Mouse (Mus musculus) erythroblast, embryonic 14.5 days (primary cell): ENCODE measurements around the gene Fbxl18. TPM values are rescaled to one million over a fixed set of nuclear protein-coding genes. Genes with fewer than 3 reads are reported as not detected.

Source experiments
- H3K27me3 ChIP-seq: 2 replicates; pipeline ENCODE4 v1.6.1; 2012; ENCODE audit warnings: inconsistent platforms; ENCODE audit not compliant: control insufficient read depth
- H3K36me3 ChIP-seq: 2 replicates; pipeline ENCODE4 v1.6.1; 2012; ENCODE audit warnings: mild to moderate bottlenecking, inconsistent platforms; ENCODE audit not compliant: control insufficient read depth
- H3K4me1 ChIP-seq: 2 replicates; pipeline ENCODE4 v1.6.1; 2012; ENCODE audit warnings: inconsistent platforms; ENCODE audit not compliant: control insufficient read depth
- H3K4me3 ChIP-seq: replicated peaks from 2 replicates; pipeline ENCODE3; 2012; ENCODE audit warnings: moderate library complexity, mild to moderate bottlenecking, inconsistent platforms
- H3K9me3 ChIP-seq: 2 replicates; pipeline ENCODE4 v1.6.1; 2012; ENCODE audit warnings: low read length, inconsistent platforms, mixed read lengths; ENCODE audit not compliant: control insufficient read depth
- GATA1 ChIP-seq: IDR thresholded peaks from 2 replicates; pipeline ENCODE4 v1.6.1; 2012; ENCODE audit warnings: low read length, inconsistent platforms, mixed read lengths
- TAL1 ChIP-seq: IDR thresholded peaks from 3 replicates; pipeline ENCODE4 v1.6.1; 2012; ENCODE audit warnings: low read length, inconsistent platforms, mixed read lengths
- polyA plus RNA-seq: library from polyadenylated mRNA; stranded (reverse); fragments of >175 nt; gene quantifications from 2 replicates; pipeline ENCODE4 v1.2.3, GENCODE M21; 2012

Gene Fbxl18
- polyA plus RNA-seq, 1 experiment: 0.34 TPM

DNA sequence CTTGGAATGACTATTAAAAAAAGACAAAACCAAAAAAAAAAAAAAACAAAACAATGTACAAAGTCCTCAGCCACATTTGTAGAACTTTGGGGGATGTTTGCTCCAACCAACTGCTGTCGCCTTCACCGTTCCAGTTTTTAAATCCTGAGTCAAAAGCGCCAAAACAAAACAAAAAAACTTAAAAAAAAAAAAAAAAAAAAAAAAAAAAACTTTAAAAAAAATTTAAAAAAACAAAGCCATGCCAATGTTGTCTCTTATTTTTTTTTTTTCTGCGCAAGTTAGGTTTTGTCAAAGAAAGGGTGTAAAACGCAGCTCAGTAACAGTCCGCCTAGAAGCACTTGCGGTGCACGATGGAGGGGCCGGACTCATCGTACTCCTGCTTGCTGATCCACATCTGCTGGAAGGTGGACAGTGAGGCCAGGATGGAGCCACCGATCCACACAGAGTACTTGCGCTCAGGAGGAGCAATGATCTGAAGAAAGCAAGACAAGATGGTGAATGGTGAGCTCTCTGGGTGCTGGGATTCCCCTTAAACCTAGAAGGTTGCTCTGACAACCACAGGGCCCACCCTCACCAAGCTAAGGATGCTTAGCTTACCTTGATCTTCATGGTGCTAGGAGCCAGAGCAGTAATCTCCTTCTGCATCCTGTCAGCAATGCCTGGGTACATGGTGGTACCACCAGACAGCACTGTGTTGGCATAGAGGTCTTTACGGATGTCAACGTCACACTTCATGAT is 8.4 kb upstream of the Fbxl18 start:
- Histone ChIP-seq H3K36me3 (peaks cover 71% of the 10 kb centered on the region), H3K27me3 (no peaks in the 10 kb centered on the region; the same call in 1 of the 2 replicates), H3K9me3 (no peaks in the 10 kb centered on the region; the same call in 1 of the 2 replicates), H3K4me1 (peaks cover 56% of the 10 kb centered on the region), H3K4me3 (peak overlapping the region; percentile 9)
- TF ChIP-seq GATA1 (no peak), TAL1 (no peak)

DNA sequence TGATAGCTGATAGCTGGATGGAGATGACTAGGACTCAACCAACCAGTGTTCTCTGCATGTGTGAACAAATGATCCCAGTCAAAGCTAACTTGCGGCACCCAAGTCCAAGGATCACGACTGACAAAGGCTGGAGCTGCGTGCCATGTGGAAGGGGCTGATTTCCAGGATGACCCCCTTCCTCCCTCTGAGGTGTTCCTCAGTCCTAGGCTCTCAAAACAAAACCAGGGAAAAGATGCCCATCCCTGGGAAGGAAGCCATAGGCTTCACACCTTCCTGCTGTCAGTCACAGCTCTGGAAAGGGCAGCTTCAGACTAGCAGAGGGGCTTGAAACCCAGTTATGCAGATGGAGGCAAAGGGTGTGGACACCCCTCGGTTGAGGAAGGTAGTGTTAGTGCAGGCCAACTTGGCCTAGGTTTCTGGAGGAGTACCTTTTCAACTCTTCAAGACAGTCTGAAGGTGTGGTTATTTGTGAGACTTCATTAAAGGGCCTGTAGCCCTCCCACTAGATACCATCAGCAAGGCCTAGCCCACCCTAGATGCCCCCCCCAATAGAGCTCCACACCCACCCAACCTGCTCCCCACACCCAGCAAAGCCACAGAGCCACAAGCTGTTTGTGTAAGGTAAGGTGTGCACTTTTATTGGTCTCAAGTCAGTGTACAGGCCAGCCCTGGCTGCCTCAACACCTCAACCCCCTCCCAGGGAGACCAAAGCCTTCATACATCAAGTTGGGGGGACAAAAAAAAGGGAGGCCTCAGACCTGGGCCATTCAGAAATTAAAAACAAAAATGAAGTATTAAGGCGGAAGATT is 7.5 kb upstream of the Fbxl18 start:
- Histone ChIP-seq H3K4me3 (no peak overlapping the region), H3K36me3 (peaks cover 80% of the 10 kb centered on the region)

DNA sequence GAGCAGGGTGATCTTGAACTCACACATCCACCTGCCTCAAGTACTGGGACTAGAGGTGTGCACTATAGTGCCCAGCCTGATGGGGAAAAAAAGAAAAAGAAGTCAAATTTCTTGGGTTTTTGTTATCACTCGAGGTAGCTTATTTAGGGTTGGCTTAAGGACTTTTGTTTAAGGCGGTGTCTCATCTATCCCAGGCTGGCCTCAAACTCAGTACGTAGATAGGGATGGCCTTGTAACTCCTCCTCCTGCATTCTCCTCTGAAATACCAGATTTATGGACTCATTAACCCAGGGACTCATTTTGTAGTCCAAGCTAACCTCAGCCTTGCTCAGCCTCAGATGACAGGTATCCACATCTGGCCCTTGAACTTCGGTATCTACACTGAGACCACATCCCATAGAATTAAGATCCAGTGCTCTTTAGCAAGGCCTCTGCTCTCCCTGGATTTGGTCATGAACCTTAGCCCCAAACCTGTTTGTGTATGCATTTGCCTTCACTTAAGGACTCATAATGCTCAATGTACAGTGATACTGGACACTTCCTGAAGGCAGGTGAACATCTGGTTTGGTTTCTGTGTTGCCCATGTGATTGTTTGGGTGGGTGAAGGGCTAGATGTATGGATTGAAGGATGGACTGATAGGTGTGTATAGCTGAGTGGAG is 6.8 kb upstream of the Fbxl18 start:
- H3K4me1 ChIP-seq: peaks cover 48% of the 10 kb centered on the region
- no peaks in the 10 kb centered on the region; the same call in 1 of the 2 replicates for H3K9me3 ChIP-seq
- TF ChIP-seq GATA1: no peak
- peaks cover 84% of the 10 kb centered on the region for H3K36me3 ChIP-seq
- H3K4me3 ChIP-seq: no peak overlapping the region
- no peaks in the 10 kb centered on the region; the same call in 1 of the 2 replicates for H3K27me3 ChIP-seq

More for the DNA sequence above, 7.5 kb upstream of the Fbxl18 start:
- Histone ChIP-seq H3K9me3 (no peaks in the 10 kb centered on the region; the same call in 1 of the 2 replicates), H3K4me1 (peaks cover 51% of the 10 kb centered on the region), H3K27me3 (no peaks in the 10 kb centered on the region; the same call in 1 of the 2 replicates)
- TF ChIP-seq TAL1: no peak
- no peak for TF ChIP-seq GATA1

DNA sequence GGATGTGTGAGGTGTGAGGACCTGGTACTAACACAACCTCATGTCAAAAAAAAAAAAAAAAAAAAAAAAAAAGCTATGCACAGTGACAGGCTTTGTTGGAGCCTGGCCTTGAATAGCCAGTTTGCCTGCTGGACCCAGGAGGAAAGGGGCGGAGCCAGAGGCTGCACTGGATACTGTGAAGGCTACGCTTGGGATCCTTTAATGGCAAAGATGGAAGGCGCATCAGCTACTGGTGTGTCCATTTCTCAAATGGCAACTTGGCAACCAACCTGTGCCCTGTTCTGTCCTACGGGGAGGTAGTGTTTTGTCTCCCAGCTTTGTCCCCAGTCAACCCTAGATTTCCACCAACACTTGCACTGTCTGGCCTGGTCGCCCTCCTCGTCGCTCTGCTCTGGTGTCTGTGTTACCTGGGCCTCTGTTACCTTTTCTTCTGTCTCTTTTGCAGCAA is 6.2 kb upstream of the Fbxl18 start:
- Histone ChIP-seq H3K36me3 (peaks cover 84% of the 10 kb centered on the region), H3K9me3 (no peaks in the 10 kb centered on the region; the same call in 1 of the 2 replicates), H3K4me1 (peaks cover 49% of the 10 kb centered on the region), H3K4me3 (no peak overlapping the region), H3K27me3 (no peaks in the 10 kb centered on the region; the same call in 1 of the 2 replicates)
- TF ChIP-seq TAL1: no peak
- TF ChIP-seq GATA1: no peak

DNA sequence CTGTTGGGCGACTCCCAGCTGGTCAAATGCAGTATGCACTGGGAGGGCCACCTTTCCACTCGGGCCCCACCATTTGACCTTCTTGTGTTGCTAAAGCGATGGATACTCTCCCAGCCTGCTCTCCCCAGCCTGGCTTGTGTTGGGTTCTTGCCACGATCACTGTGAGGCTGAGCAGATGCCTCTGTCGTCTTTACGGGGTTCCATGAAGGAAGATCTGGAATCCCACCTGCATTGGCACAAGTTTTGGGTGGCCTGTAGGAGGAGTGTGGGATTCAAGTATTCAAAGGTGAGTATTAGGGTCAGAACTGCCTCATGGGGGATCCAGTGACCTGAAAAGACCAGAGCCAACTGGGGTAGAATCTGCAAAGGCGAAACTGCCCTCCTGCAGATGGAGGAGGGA is 5.4 kb upstream of the Fbxl18 start:
- TF ChIP-seq TAL1: no peak
- H3K27me3 ChIP-seq: no peaks in the 10 kb centered on the region; the same call in 1 of the 2 replicates
- peaks cover 57% of the 10 kb centered on the region for H3K4me1 ChIP-seq
- peaks cover 83% of the 10 kb centered on the region for H3K36me3 ChIP-seq
- no peak overlapping the region for H3K4me3 ChIP-seq
- H3K9me3 ChIP-seq: no peaks in the 10 kb centered on the region; the same call in 1 of the 2 replicates

DNA sequence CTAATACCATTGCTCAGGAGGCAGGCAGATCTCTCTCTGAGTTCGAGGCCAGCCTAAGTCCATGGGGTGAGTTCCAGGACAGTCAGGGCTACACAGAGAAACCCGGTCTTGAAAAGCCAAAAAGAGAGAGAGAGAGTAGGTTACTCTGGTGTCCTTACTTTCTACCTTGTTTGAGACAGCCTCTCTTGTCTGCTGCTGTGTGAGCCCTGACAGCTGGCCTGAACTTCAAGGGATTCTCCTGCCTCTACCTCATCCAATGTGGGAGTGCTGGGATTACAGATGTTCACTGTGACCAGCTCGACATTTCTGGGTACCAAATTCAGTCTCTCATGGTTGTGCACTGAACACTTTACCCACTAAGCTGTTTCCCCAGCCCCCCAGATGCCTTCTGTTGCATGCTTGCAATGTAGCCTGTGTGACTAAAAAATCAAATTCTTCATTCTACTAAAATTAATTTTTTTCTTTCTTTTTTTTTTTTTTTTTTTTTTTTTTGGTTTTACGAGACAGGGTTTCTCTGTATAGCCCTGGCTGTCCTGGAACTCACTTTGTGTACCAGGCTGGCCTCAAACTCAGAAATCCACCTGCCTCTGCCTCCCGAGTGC is 4.8 kb upstream of the Fbxl18 start:
- Histone ChIP-seq H3K27me3 (no peaks in the 10 kb centered on the region; the same call in 1 of the 2 replicates), H3K4me1 (peaks cover 59% of the 10 kb centered on the region), H3K4me3 (no peak overlapping the region), H3K36me3 (peaks cover 77% of the 10 kb centered on the region), H3K9me3 (no peaks in the 10 kb centered on the region; the same call in 1 of the 2 replicates)
- TF ChIP-seq GATA1 (no peak), TAL1 (no peak)

DNA sequence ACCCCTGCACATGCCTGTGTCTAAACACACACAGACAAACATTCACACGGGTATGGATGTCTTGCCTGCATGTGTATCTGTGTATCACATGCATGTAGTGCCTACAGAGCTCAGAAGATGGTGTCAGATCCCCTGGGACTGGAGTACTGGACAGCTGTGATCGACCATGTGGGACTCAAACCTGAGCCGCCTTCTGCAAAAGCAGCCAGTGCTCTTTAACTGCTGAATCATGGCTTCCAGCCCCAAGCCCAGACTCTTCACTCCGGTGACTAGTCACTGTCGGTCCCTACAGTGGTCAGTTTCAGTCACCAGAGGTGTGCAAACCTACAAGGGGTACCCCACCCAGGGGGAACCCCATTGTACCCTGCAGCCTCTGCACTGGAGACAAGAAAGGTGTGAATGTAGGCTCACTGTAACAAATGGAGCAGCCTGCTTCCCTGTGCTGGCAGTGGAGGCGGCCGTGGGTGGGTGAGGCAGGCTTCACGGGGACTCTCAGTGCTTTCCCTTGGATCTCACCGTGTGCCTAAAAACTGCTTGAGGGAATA is 3.9 kb upstream of the Fbxl18 start:
- Histone ChIP-seq H3K9me3 (no peaks in the 10 kb centered on the region), H3K36me3 (peaks cover 68% of the 10 kb centered on the region), H3K4me1 (peaks cover 58% of the 10 kb centered on the region), H3K4me3 (no peak overlapping the region), H3K27me3 (no peaks in the 10 kb centered on the region; the same call in 1 of the 2 replicates)
- TF ChIP-seq GATA1 (no peak), TAL1 (no peak)

DNA sequence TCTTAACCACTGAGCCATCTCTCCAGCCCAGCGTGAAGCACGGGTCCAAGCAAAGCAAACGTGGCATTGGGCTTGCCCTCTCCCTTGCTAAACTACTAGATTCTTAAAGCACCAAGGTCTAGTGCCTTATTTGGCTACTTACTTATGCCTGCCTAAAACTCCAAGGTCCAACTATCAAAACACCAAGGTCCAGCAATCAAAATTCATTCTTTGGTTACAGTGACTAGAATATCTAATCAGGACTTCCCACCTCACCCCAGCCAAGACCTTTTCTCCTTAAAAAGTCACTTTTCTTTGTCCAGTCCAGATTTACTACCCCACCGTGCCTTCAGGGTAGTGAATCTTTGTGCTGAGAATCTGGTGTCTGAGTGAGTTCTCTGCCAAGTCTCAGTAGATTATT is 3.1 kb upstream of the Fbxl18 start:
- H3K4me3 ChIP-seq: no peak overlapping the region
- peaks cover 59% of the 10 kb centered on the region for H3K4me1 ChIP-seq
- no peaks in the 10 kb centered on the region for H3K27me3 ChIP-seq
- H3K36me3 ChIP-seq: peaks cover 60% of the 10 kb centered on the region
- H3K9me3 ChIP-seq: no peaks in the 10 kb centered on the region
- no peak for TF ChIP-seq GATA1
- no peak for TF ChIP-seq TAL1
